Mouse (Mus musculus): Measurements from ENCODE around the gene Kif13a.

The Kif13a gene

DNA sequence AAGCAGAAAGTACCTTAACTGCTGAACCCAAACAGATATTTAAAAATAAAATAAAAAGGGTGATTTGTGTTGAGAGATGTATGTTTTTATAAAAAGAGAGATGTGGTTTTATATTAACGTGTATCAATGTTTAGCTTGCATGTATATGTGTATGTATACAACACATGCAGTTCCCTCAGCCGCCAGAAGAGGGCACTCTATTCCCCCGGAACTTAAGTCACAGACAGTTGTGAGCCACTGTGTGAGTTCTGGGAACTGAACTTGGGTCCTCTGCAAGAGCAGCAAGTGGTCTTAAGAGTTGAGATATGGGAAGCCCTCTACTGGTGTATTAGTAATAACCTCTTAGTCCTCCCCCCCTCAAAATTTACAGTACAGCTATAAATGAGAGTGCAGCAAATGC is 96.7 kb downstream of the Kif13a start:
- DNase-seq = no peak

DNA sequence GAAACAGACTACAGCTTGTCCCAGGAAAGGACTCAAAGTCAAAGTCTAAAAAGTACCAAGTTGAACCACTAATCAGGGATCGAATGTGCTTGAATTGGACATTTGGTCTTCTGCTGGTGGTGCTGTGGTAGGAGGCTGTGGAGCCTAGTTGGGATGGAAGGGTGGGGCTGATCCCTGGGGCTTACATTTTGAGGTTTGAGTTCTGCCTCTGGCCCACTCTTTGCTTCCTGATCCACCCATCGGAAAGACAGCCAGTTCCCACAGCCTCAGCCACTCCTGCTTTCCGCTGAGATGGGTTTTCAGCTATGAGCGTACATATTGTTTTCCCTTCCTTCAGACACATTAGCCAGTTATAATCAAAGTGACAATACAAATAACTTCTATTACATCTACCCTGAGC is 106.4 kb downstream of the Kif13a start:
- no peak for DNase-seq

DNA sequence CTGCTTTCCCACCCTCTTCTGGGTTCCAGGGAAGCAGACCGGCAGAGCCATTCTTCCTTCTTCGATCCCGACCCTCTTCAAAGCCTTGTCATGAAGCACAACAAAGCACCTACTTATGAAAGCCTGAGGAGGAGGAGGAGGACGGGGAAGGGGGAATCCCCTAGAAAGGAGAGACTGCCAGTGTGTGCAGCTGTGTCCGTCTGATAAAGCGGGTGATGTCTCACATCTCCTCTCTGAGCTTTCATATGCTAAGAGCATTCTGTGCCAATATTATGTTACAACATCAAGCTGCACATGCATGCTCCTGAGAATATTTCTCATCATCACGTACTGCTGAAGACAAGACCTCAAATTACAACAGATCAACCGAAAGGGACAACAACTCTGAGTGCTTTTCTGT is 107.5 kb downstream of the Kif13a start:
- no peak for DNase-seq

DNA sequence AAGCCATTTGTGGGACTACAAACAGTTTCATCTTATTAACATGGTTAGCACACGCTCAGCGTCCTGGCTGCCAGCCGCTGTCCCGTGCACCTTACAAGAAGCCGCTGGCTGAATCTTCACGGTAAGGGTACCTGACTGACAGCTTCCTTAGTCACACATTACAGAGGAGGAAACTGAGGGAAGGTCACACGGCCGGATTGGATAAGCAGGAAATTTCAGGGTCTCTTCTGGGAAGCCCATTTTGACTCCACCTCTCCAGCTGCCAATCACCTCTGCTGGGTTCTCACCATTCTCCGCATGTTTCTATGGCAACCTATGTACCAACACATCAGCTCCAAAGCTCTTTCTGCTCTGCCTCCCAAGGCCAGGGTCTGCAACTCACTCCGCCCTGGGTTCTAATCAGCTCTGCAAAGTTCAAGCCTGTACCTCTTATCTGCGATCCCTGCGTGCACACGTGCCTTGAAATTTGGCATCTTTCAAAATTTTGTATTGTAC is 109.9 kb downstream of the Kif13a start:
- DNase-seq = no peak

DNA sequence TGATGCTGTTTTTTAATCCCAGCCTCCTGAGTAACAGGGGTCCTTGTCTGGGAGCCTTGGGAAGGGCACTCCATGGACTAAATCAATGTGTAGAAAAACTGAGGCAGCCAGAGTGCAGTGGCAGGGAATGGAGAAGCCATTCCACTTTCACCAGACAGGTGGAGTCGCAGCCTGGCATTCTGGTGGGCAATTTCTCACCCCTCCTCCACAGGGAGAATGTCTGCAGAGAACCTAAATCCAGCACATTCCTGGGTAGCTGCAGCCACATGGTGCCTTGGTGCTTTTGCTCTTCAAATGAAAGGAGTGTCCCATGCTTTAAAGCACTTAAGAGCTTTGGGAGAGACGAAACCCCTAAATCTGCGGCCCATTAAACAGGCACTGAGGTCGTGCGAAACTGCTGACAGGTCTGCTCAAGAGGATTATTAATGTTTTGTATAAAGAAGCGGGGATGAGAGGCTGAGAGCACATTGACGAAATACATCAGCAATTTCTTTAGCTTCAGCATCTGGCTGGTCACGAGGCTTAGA is 110.4 kb downstream of the Kif13a start:
- no peak for DNase-seq

DNA sequence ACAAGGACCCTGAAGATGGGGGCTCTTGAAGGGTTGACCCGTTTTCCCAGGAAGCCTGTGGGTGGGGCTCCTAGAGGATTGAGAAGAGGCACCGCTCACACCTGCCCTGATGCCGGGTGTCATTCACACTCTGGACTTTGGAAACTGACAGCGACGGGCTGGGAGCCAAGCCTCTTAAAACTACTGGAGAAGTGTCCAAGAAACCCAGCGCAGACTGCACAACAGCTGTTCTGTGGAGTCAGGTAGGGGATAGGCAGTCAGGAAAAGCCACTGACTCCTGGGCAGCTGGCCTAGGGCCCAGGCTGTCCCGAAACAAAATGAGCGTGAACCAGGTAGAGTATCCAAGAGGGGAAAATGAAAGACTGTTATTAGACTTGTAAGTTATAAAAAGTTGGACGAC is 111.3 kb downstream of the Kif13a start:
- DNase-seq = no peak

DNA sequence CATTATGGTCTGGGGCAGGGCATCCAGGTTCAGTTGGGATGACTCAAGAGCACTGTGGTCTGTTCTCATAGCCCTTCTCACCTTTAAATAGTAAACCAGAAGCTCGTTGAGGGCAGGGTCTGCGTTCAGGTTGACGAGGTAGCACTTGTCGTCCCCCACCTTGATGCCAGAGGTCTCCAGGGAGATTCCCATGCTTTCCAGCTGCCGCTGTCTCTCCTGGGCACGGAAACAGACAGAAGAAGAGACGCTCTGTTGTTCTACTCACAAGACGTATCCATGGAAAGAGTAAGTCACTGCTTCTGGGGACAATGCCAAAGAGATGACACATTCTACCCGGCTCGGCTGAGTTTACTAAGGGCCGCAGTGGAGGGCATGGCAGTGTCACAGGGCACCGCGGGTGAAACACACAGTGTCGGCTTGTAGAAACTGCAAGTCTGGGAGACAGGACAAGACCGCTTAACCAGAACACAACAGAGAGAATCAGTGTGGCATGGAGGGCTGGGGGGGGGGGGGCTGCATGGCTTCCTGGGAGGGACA is 117.0 kb downstream of the Kif13a start:
- DNase-seq = no peak

DNA sequence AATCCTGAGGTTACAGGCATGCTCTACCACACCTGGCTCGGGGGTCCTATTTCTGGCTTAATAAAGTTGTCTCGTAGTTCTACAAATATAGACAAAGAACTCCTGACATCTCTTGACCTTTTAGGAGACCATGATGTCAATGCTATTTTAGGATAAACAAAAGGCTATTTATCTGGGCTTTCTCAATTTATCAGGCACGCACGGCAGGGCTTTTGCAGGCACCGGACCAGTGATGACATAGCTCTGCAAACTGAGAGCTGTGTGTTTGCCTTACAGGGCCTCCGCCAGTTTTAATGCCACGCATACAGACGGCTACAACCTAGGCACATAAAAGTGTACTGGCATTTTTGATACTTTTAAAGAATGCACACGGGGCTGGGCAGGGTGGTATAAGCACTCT is 118.0 kb downstream of the Kif13a start:
- no peak for DNase-seq

DNA sequence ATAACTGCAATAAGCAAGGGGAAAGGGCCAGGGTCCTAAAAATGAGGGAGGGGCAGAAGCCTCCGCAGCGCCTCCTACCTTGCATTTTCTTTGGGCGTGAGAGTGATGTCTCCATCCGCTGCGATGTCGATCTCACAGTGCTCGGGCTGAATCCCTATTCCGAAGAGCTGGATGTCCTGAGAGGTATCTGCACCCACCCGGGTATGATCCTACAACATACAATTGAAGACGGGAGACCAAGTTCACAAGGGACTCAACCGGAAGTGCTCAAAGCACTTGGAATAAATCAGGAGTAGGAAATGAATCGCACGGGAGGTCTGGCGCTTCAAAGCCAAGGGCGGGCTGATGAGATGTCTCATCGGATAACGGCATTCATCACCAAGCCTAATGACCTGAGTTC is 119.1 kb downstream of the Kif13a start:
- no peak for DNase-seq

DNA sequence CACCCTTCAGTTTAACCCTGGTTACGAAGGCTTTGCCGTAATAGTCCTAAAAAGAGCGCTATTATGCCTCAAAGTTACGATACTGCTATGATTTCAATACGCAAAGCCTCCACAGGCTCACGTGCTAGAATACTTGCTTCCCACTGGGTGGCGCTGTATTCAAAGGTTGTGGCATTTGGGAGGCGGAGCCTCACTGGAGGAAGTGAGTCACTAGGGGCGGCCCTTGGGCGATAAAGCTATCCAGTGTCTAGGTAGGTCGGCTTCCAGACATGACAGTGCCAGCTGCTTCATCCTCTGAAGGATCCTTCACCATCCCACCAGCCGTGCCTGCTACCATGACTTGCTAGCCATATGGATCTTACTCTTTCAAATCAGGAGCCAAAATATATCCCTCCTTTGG is 119.6 kb downstream of the Kif13a start:
- DNase-seq = peak; percentile 63

DNA sequence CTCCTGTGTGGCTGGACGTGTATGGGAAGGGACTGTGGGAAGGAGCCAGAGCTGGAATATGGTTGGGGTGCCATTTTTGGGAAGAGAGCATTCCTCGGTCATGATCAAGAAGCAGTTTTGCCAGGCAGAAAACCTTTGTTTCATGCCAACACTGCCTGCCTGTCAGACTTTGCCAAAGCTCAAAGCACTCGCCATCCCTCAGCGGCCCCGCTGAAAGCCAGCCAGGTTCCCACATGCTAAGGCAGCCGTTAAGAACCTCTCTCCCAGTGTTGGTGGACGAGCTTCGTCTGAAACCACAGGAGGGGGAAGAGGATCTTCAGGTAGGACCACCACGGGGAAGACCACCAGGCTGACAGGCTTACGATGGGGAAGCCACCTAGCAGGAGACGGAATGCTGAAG is 121.8 kb downstream of the Kif13a start:
- DNase-seq = peak; percentile 56

DNA sequence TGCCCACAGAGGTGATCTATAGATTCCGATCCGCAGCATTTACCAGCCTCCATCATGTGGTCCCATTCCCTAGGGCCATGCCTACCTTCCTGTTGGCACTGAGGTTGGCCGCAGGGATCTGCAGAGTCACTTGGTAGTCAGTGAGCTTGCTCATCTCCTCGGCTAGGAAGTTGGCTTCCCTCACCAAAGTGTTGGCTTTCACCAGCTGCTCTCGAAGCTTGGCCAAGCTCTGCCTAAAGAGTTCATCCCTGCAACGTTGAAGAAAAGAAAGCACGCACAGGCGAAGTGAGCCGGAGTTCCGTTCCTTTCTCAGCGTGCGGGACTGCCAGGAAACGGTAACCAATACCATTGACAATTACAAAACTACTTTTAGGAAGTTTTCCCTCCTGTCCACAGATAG is 128.5 kb downstream of the Kif13a start:
- no peak for DNase-seq

DNA sequence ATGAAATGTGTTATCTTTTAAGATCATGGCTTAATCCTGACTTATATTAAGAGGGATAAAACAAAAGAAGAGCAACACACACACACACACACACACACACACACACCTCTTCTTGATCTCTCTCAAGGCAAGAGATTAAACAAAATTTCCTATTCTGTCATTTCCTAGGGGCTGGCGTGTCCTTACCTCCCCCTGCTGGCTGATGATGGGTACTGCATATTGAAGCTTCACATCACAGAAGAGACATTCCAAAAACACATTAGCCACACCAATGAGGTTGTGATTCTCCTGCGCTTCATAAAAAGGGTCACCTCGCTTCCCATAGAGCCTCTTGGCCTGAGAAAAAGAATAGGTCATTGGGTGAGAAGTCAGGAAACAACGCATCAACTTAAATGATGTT is 131.5 kb downstream of the Kif13a start:
- peak; percentile 39 for DNase-seq

DNA sequence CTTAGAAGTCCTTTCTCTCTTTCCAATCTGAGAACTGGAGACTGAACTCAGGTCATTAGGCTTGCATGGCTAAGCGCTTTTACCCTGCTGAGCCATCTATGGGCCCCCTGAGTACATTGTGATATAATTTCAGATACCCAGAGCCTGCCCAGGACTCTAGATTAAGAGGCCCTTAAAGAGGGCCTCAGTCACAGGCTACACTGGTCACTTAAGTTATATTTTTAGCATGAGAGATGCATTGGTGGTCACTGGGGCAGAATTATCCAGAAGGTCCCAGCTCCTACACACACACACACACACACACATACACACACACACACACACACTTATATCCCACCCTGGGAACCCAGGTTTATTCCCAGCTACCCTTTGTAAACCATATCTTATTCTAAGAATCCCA is 133.3 kb downstream of the Kif13a start:
- DNase-seq = no peak

DNA sequence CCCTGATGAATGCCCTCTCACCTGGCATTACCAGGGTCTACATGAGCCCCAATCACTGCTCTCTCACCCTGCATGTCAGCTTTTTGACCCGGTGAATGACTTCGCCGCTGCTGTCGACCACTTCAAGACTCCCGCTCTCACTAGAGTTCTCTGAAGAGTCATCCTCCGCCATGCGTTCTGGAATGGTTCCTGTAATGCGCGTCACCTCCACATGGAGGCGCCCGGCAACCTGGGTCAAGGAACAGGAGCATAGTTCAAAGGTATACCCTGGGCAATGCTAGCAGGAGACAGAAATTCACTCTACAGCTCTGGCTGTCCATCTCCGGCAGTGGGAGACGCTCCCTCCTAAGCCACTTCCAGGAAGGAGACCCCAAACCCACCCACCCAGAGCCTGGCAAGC is 135.8 kb downstream of the Kif13a start:
- DNase-seq = no peak

DNA sequence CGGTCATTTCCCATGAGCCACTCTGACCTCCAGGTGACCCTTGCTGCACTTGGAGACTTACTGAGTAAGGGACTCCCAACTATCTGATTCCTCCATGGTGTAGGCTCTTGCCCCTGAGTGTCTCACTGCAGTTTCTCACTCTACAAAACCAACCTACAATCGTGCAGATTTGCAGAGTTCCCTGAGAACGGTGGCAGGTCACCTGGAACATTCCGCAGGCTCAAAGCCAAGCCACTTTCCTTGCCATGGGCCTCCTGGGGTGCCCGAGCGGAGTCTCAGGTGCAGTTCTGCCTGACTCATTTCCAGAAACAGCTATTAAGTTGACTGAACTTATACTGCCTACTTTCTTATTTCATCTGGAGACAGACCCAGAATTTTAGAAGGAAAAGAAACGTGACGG is 141.2 kb downstream of the Kif13a start:
- DNase-seq = peak; percentile 20

DNA sequence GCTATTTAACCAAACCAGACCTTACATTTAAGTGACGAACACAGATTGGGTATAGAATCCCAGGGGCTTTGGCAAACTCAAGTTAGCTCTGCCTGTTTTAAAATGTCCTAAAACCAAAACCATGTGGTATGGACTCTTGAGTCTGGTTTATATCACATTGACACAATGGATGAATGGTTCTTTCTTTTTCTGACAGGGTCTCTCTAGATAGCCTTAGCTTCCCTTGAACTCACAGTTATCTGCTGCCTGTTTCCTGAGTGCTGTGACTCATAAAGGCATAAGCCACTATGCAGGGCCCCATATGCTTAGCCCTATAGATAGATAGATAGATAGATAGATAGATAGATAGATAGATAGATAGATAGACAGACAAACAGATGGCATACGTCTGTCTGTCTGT is 142.8 kb downstream of the Kif13a start:
- DNase-seq = no peak

DNA sequence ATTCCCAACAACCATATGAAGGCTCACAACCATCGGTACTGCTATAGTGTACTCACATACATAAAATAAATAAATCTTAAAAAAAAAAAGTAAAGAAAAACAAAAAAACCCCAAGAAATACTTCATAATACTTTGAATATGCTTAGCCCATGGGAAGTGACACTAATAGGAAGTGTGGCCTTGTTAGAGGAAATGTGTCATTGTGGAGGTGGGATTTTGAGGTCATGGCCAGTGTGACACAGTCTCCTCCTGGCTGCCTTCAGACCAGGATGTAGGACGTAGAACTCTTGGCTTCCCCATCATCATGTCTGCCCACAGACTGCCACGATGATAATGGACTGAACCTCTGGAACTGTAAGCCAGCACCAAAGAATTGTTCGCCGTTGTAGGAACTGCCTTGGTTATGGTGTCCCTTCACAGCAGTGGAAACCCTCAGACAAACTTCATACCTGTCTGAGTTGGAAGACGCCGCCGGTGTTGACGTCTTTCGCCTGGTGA is 143.6 kb downstream of the Kif13a start:
- DNase-seq = no peak

DNA sequence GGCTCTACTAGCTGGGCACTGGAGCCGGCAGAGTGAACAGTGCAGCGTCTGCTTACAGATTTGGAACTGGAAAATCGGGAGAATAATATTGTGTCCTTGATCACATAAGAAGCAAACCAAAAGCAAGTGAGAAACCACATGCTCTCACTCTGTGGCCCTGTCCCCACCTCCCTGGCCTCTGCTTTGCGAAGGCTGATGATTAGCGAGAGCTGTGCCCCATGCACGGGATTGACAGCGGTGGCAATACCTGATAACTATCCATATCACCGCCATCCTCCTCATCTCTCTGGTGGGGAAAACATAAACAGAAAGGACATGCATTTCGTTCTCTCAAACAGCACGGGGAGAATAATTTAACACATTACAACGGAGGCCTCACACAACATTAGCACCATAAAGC is 149.3 kb downstream of the Kif13a start:
- no peak for DNase-seq

DNA sequence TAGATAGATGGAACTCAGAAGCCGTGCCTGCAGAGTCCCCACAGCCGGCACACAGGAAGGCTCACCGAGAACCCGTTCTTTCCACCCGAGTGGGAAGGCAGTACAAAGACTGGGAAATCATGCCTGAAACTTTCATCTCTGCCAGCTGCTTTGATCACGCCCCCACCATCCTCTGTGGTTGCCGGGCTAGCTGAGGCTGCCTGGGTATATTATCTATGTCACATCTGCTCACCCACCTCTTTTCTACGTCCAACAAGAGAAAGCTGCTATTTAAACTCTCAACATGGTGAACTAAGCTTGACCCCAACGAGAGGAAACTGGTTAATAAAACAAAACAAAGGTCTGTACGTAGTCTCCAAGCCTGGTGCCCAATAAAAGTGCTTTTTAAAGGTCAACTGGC is 149.8 kb downstream of the Kif13a start:
- no peak for DNase-seq

DNA sequence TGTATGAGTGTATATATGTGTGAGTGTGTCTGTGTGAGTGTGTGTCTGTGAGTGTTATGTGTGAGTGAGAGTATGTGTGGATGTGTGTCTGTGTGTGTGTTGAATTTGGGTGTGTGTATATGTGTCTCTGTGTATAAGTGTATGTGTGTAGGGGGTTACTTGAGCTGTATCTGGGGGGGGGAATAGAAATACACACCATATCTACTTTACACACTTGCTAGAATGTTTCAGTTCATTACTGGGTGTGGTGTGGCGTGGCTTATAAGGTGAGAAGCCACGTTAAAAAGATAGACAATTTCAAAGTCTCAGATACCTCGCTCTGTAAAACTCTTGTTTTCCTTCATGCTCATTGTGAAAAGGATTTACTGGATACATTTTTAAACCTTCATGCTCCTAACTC is 152.2 kb downstream of the Kif13a start:
- no peak for DNase-seq

DNA sequence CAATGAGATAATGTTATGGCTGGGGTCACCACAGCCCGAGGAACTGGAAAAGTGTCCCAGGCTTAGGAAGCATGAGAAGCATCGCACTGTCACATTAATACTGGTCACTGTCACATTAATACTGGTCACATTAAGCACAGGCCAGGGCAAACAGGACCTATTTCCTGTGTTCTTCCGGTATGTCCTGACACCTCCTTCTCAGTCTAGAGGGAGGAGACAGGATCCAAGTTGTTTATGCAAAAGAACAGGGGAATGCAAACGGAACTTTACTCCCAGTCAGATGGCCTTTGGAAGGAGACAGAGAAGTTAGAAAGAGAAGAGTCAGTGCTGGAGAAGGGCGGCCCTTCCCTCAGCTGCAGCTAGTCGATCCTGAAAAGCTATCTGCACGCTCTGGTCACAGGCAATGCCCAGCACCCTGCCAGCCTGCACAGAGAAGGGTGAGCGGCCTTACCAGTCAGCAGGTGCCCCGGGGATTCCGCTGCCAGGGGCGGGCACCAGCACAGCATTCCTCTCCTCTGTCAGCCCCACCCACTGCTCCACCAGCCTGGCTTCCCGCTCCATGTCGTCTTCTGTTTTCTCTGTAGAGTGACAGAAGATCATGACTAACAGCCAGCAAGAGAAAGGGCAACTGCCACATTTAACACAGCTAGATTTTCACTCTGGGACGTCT is 152.9 kb downstream of the Kif13a start:
- DNase-seq = no peak

DNA sequence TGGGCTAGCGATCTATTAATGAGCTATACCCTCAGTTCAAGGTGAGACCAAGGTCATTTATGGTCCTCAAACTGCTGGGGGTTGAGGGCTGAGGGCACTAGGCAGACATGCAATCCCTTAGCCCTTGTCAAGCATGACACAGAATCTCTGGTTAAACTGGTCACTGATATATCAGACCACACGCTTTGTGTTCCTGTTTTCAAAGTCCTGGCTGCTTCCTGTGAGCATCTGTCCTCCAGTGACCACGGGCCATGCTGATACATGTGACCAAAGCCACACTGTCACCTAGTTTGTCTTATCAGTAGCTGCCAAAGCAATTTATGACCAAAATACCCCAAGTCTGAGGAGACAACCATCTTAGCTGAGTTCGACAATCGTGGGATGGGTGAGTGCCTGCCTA is 154.7 kb downstream of the Kif13a start:
- DNase-seq = no peak

DNA sequence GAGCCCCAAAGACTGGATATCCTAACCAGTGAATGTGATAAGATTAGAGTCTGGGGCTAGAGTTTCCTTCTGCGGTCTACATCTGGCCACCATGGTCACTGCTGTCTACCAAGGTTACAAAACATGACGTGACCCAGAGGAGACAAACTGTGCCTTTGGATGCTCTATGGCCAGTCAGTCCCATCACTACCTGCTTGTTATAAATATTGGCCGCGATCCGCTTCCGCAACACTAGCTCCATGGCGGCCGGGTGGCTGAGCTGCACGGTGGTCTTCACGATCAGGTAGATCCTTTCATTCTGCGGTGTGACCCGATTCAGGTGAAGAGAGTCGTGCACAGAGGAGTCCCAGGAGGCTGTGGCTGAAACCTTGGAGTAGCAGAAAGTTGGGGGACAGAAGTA is 157.1 kb downstream of the Kif13a start:
- no peak for DNase-seq

DNA sequence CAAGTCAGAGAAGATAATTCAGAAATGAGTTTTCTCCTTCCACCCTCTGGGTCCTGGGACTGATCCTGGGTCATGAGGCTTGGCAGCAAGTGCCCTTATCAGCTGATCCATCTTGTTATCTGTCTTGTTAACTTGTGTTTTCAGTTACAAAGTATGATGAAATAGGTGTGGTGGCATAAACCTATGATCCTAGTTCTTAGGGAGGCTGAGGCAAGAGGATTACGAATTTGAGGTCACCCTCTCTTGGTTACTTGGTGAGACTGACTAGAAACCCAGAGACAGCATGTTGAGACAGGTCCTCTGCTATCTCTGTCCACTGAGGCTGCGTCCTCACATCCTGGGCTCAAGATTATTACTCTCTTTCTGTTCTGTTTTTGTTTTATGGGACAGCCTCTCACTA is 164.3 kb downstream of the Kif13a start:
- DNase-seq = no peak
